14 mouse cellular contexts compared by ENCODE assay signal in the genomic region with DNA sequence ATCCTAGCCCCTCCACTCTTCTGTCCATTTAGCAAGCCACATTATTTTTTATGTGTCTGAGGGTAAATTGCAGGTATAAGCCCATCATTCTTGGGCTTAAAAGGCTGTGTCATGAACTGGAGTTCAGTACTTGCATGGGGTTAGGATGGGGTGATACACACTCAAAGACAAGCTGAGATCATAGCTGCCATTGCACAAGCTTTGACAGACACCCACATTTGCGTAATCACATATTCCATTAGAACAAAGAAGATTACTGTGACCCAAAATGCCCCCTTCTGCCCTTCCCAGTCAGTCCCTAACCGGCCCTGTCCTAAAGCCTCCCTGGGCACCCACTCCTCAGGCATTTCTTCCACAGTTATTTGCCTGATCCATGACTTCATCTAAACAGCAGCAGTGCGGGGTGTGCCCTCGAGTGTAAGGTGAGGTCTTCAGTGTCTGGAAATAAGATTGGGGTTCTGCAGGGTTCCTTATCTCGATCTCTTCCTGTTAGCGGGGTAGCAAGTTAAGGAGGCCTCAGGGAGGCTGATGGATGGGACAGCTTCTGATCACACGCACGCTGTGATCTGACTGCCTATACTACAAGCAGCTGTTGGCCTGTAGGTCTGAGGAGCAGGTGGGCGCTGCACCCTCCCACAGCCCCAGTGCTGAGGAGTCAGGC. TPM values are rescaled to one million over a fixed set of nuclear protein-coding genes. Genes with fewer than 3 reads are reported as not detected.
A peak's percentile ranks its signal among the peaks of the same experiment; 100 is the strongest.
DNase-seq lines count a peak whose midpoint lies in the region; ATAC-seq and TF ChIP-seq lines count a peak whose summit lies in the region.
"Had no signal": no experiment of that assay in that cellular context is flagged by ENCODE, and none has a peak within 500 bp of the region (broad histone marks: within the 10 kb centered on the region; RNA-seq: fewer than 3 reads in every experiment).

No protein-coding gene starts in this region.

- 79% methylated on average over 9 of the region's 9 CpGs for WGBS in forebrain, embryonic 15.5 days
- 88% methylated on average over 9 of the region's 9 CpGs for WGBS in forebrain, postnatal 0 days
- 34% methylated on average over 9 of the region's 9 CpGs for WGBS in liver, embryonic 12.5 days (ENCODE audit: insufficient replicate concordance)
- 68% methylated on average over 8 of the region's 9 CpGs for WGBS in hindbrain, embryonic 16.5 days

- H3K9ac ChIP-seq in forebrain, embryonic 15.5 days (replicated peaks) = no peak overlapping the region
- H3K9ac ChIP-seq in forebrain, postnatal 0 days = no peak overlapping the region
- no peak overlapping the region for H3K9ac ChIP-seq in liver, embryonic 12.5 days
- H3K9ac ChIP-seq in hindbrain, embryonic 16.5 days (ENCODE audit: low read depth, low read length) = 0 out of 2 replicates have a peak overlapping the region, but pooled peaks have one; percentile 4
- H3K9ac ChIP-seq: heart, embryonic 15.5 days; liver, embryonic 14.5 days had no signal

- H3K36me3 ChIP-seq in forebrain, embryonic 15.5 days = no peaks in the 10 kb centered on the region
- no peaks in the 10 kb centered on the region for H3K36me3 ChIP-seq in forebrain, postnatal 0 days (ENCODE audit: insufficient read depth)
- peaks cover 10% of the 10 kb centered on the region; the same call in 1 of the 2 replicates for H3K36me3 ChIP-seq in liver, embryonic 12.5 days
- H3K36me3 ChIP-seq in hindbrain, embryonic 16.5 days (ENCODE audit: control insufficient read depth, insufficient read depth, low read length) = no peaks in the 10 kb centered on the region
- H3K36me3 ChIP-seq: heart, embryonic 15.5 days had no signal

- DNase-seq in forebrain, postnatal 0 days = no peak
- DNase-seq in liver (no peak), adipocyte (ENCODE audit: low spot score) (peak; percentile 50)
- DNase-seq in cerebellum, adult 11 months = no peak
- DNase-seq: adrenal gland, postnatal 36 days; cerebellum, adult 9-11 months; kidney, adult 9 months had no signal

- TF ChIP-seq CTCF in forebrain, postnatal 0 days (IDR thresholded peaks at IDR 0.05; ENCODE audit: low read depth) = no peak

- no peaks in the 10 kb centered on the region for H3K27me3 ChIP-seq in forebrain, embryonic 15.5 days
- H3K27me3 ChIP-seq in forebrain, postnatal 0 days (ENCODE audit: insufficient read depth, low read length) = no peaks in the 10 kb centered on the region
- no peaks in the 10 kb centered on the region for H3K27me3 ChIP-seq in liver, embryonic 12.5 days (replicated peaks)
- H3K27me3 ChIP-seq in hindbrain, embryonic 16.5 days (replicated peaks; ENCODE audit: control insufficient read depth, insufficient read depth, low read length) = no peaks in the 10 kb centered on the region
- H3K27me3 ChIP-seq: heart, embryonic 15.5 days; Patski had no signal

- H3K4me1 ChIP-seq in forebrain, embryonic 15.5 days = peaks cover 42% of the 10 kb centered on the region
- peaks cover 9% of the 10 kb centered on the region for H3K4me1 ChIP-seq in forebrain, postnatal 0 days (ENCODE audit: insufficient read depth)
- peaks cover 40% of the 10 kb centered on the region for H3K4me1 ChIP-seq in liver, embryonic 12.5 days
- H3K4me1 ChIP-seq in hindbrain, embryonic 16.5 days (ENCODE audit: control insufficient read depth, insufficient read depth, low read depth, low read length) = peaks cover 19% of the 10 kb centered on the region

- ATAC-seq in forebrain, embryonic 15.5 days (replicated peaks) = no peak
- ATAC-seq in forebrain, postnatal 0 days = no peak
- ATAC-seq in liver, embryonic 12.5 days = peak; percentile 41
- ATAC-seq in hindbrain, embryonic 16.5 days = no peak; the same call in 1 of the 2 replicates
- no peak for ATAC-seq in erythroid progenitor cell, adult 5-6 weeks (replicated peaks; ENCODE audit: low FRiP score, poor library complexity, severe bottlenecking)
- ATAC-seq: Patski had no signal

- H3K4me3 ChIP-seq in forebrain, embryonic 15.5 days = no peak overlapping the region
- no peak overlapping the region for H3K4me3 ChIP-seq in forebrain, postnatal 0 days (ENCODE audit: low read depth, low read length)
- no peak overlapping the region for H3K4me3 ChIP-seq in liver, embryonic 12.5 days
- no peak overlapping the region for H3K4me3 ChIP-seq in hindbrain, embryonic 16.5 days (ENCODE audit: low read length)
- H3K4me3 ChIP-seq: heart, embryonic 15.5 days had no signal

- peak overlapping the region; percentile 67; the same call in 1 of the 2 replicates for H3K27ac ChIP-seq in forebrain, embryonic 15.5 days (replicated peaks)
- H3K27ac ChIP-seq in forebrain, postnatal 0 days (ENCODE audit: low read depth, low read length) = no peak overlapping the region
- no peak overlapping the region for H3K27ac ChIP-seq in liver, embryonic 12.5 days
- H3K27ac ChIP-seq in hindbrain, embryonic 16.5 days (ENCODE audit: low read depth, low read length) = no peak overlapping the region
- H3K27ac ChIP-seq: liver, embryonic 14.5 days had no signal

- H3K4me2 ChIP-seq in forebrain, embryonic 15.5 days (replicated peaks) = no peak overlapping the region
- no peak overlapping the region for H3K4me2 ChIP-seq in forebrain, postnatal 0 days (ENCODE audit: low read depth)
- no peak overlapping the region for H3K4me2 ChIP-seq in liver, embryonic 12.5 days
- no peak overlapping the region for H3K4me2 ChIP-seq in hindbrain, embryonic 16.5 days (ENCODE audit: low read length)
- H3K4me2 ChIP-seq: heart, embryonic 15.5 days had no signal

- no peaks in the 10 kb centered on the region for H3K9me3 ChIP-seq in forebrain, embryonic 15.5 days
- H3K9me3 ChIP-seq in forebrain, postnatal 0 days (ENCODE audit: low read length) = no peaks in the 10 kb centered on the region
- no peaks in the 10 kb centered on the region for H3K9me3 ChIP-seq in liver, embryonic 12.5 days (replicated peaks)
- H3K9me3 ChIP-seq in hindbrain, embryonic 16.5 days (ENCODE audit: control insufficient read depth, low read length) = no peaks in the 10 kb centered on the region
- H3K9me3 ChIP-seq: heart, embryonic 15.5 days had no signal

RNA-seq across cellular contexts. Expression of a gene that starts 49.0 kb away (rescaled TPM):
- 1.7 and 1.8 TPM in 2 replicates for polyA plus RNA-seq in forebrain, embryonic 15.5 days (2015; fragmentation: Nextera tagmentation; extraction: Ambion mirVana)
- total RNA-seq in forebrain, postnatal 0 days (2014; rRNA removed) = 4.3 and 7.2 TPM in 2 replicates
- 1.7 and 2.9 TPM in 2 replicates for polyA plus RNA-seq in forebrain, postnatal 0 days (2015; fragmentation: Nextera tagmentation; extraction: Ambion mirVana)
- polyA plus RNA-seq in liver, embryonic 12.5 days (2016; fragmentation: Nextera tagmentation; extraction: Ambion mirVana) = 0.44 and 0.53 TPM in 2 replicates
- polyA plus RNA-seq in hindbrain, embryonic 16.5 days (2015; fragmentation: Nextera tagmentation; extraction: Ambion mirVana) = 1.4 and 1.6 TPM in 2 replicates
- not detected in 2 replicates for total RNA-seq in erythroid progenitor cell, adult 5-6 weeks (2015; ENCODE audit: low replicate concordance)
- total RNA-seq in erythroid progenitor cell, adult 5-6 weeks (2017; ENCODE audit: low replicate concordance) = not detected in 2 replicates
- total RNA-seq: adrenal gland, postnatal 36 days had no signal
